Mouse (Mus musculus) liver, embryonic 14.5 days (tissue): ENCODE measurements at regions not wholly inside any gene's neighbourhood (a gene's known extent, or its start where the extent isn't known, plus 50 kb on each side); places are given as distances from the start of the nearest gene placed in this dataset.

Experiments used
- CTCF ChIP-seq: IDR thresholded peaks from 2 replicates; pipeline ENCODE4 v1.5.1; 2016; ENCODE audit warnings: antibody characterized with exemption, low read depth, control low read depth
- EP300 ChIP-seq: IDR thresholded peaks from 2 replicates; pipeline ENCODE4 v1.6.1; 2016; ENCODE audit warnings: antibody characterized with exemption, low read depth

DNA sequence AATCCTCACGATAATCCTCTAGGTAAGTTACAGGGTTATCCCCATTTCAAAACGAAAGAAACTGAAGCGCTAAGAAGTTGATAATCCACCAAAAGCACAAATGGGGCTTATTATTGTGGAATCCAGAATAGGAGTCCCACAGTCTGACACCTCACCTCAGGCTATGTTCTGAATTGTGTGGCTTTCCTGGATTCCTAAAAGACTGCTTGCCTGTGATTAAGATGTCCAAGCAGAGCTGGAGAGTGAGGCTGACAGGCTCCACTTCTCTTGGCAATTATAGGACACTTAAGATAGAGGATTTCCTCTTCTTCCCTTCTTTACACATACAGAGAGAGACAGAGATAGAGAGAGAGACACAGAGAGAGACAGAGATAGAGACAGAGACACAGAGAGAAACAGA lies 515.7 kb upstream of the Mctp2 start:
- TF ChIP-seq CTCF, result no peak
- no peak for TF ChIP-seq EP300
